Mouse (Mus musculus): Measurements from ENCODE around the gene Mrps18a. TPM values are rescaled to one million over a fixed set of nuclear protein-coding genes. Genes with fewer than 3 reads are reported as not detected.

Mrps18a gene
- total and polyA plus RNA-seq, 3 experiments: 55.3 to 110 (median 66.4) TPM

DNA sequence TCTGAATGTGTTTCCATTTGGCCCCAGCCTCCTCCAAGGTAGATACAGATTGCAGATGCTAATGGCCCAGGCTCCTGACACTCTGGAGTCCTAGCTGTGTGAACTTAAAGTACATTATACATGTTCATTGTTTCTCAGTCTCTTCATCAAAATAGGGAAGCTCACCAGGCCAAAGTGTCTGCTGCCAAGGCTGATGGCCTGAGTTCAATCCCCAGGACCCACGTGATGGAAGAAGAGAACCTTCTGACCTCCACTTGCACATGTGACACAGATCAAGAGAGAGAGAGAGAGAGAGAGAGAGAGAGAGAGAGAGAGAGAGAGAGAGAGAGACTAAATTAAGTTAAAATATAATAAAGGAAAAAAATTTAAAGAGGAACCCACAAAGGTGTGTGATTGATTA lies 19.4 kb upstream of the Mrps18a start:
- no peak for DNase-seq (ENCODE audit: low spot score)

DNA sequence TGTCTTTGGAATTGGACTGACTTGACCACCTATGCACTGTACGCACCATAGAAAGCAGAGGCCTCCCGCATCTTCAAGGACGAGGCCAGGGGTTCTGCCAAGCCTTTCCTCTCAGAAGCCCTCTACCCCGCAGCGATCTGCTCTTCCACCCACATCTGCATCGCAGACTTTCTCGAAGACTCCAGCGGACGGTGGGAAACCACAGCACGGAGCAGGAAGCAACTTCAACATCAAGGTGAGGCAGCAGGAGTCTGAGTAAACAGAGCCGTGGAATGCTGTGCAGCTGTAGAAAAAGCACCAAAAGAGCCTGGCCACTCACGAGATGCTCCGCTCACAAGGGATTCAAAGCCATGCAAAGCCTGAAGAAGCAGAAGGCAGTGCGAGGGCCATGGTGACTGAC lies 18.9 kb upstream of the Mrps18a start:
- TF ChIP-seq GATA2 (IDR thresholded peaks at IDR 0.05; ENCODE audit: borderline replicate concordance, low read depth, low read length): no peak
- no peak for TF ChIP-seq CTCF (IDR thresholded peaks at IDR 0.05; ENCODE audit: low read depth, low read length)
- no peak for TF ChIP-seq GATA1 (IDR thresholded peaks at IDR 0.05; ENCODE audit: borderline replicate concordance, low read length)
- no peak for TF ChIP-seq TAL1 (conservative IDR thresholded peaks at IDR 0.05; ENCODE audit: low read depth, low read length)
- no peak for TF ChIP-seq POLR2AphosphoS5 (IDR thresholded peaks at IDR 0.05; ENCODE audit: insufficient replicate concordance, low read depth, low read length)
- ATAC-seq (ENCODE audit: extremely low read depth, insufficient number of reproducible peaks, low FRiP score, poor library complexity, severe bottlenecking) (no peak), DNase-seq (ENCODE audit: low spot score) (no peak)
- Histone ChIP-seq H3K27me3 (ENCODE audit: insufficient read depth, low read length) (peaks cover 48% of the 10 kb centered on the region), H3K4me1 (ENCODE audit: insufficient read depth, low read depth, low read length) (no peaks in the 10 kb centered on the region), H3K9me3 (replicated peaks) (no peaks in the 10 kb centered on the region), H3K4me3 (ENCODE audit: low read depth, low read length) (no peak overlapping the region), H3K36me3 (replicated peaks) (no peaks in the 10 kb centered on the region)

More for the DNA sequence above, 19.4 kb upstream of the Mrps18a start:
- peaks cover 42% of the 10 kb centered on the region for H3K27me3 ChIP-seq (ENCODE audit: insufficient read depth, low read length)
- H3K36me3 ChIP-seq (replicated peaks): no peaks in the 10 kb centered on the region
- TF ChIP-seq POLR2AphosphoS5 (IDR thresholded peaks at IDR 0.05; ENCODE audit: insufficient replicate concordance, low read depth, low read length): no peak
- no peaks in the 10 kb centered on the region for H3K9me3 ChIP-seq (replicated peaks)
- no peak for ATAC-seq (ENCODE audit: extremely low read depth, insufficient number of reproducible peaks, low FRiP score, poor library complexity, severe bottlenecking)
- H3K4me3 ChIP-seq (ENCODE audit: low read depth, low read length): no peak overlapping the region
- H3K4me1 ChIP-seq (ENCODE audit: insufficient read depth, low read depth, low read length): peaks cover 5% of the 10 kb centered on the region

DNA sequence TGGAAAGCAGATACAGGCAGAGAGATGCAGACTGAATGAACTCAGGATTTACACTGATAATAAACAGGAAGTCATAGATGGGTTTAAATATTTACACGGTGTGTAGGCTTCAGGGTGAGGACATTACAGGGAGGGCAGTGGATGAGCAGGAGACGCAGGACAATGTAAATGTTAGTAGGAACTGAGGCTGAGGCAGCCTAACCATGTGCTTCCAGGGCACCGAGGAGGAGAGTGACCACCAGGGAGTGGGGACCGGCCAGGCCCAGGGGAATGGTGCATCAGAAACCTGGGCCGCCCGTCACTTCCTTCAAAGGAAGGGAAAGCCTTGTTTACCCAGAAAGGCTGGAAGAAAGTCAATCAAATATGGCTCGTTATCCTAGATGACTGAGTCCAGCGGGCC lies 12.3 kb upstream of the Mrps18a start:
- ATAC-seq (ENCODE audit: extremely low read depth, insufficient number of reproducible peaks, low FRiP score, poor library complexity, severe bottlenecking) (no peak), DNase-seq (ENCODE audit: low spot score) (no peak)
- H3K36me3 ChIP-seq (replicated peaks): no peaks in the 10 kb centered on the region
- H3K9me3 ChIP-seq (replicated peaks): no peaks in the 10 kb centered on the region
- TF ChIP-seq POLR2AphosphoS5 (IDR thresholded peaks at IDR 0.05; ENCODE audit: insufficient replicate concordance, low read depth, low read length): no peak
- TF ChIP-seq TAL1 (conservative IDR thresholded peaks at IDR 0.05; ENCODE audit: low read depth, low read length): no peak
- TF ChIP-seq CTCF (IDR thresholded peaks at IDR 0.05; ENCODE audit: low read depth, low read length): no peak
- TF ChIP-seq GATA1 (IDR thresholded peaks at IDR 0.05; ENCODE audit: borderline replicate concordance, low read length): no peak
- H3K4me3 ChIP-seq (ENCODE audit: low read depth, low read length): no peak overlapping the region
- H3K27me3 ChIP-seq (ENCODE audit: insufficient read depth, low read length): peaks cover 48% of the 10 kb centered on the region
- H3K4me1 ChIP-seq (ENCODE audit: insufficient read depth, low read depth, low read length): no peaks in the 10 kb centered on the region

DNA sequence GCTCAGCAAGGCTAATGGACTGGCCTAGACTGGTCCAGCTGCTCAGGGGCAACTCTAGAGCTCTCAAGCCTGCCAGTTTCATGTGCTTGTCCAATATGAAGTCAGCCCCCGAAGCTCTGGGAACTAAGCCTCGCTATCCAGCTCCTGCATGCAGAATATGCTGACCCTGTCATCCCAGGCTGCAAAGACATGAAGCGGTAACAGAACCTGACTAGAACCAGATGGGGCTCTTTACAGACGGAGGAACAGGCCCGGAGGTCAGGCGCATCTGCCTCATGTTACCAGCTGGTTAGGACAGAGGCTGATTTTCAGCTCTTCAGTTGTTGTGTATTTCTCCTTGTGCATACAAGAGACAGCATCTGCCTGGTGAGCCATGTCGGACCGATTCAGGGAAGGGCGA lies 8.9 kb upstream of the Mrps18a start:
- ATAC-seq (ENCODE audit: extremely low read depth, insufficient number of reproducible peaks, low FRiP score, poor library complexity, severe bottlenecking): no peak
- H3K36me3 ChIP-seq (replicated peaks): no peaks in the 10 kb centered on the region
- no peaks in the 10 kb centered on the region for H3K4me1 ChIP-seq (ENCODE audit: insufficient read depth, low read depth, low read length)
- peaks cover 47% of the 10 kb centered on the region for H3K27me3 ChIP-seq (ENCODE audit: insufficient read depth, low read length)
- no peaks in the 10 kb centered on the region for H3K9me3 ChIP-seq (replicated peaks)
- no peak overlapping the region for H3K4me3 ChIP-seq (ENCODE audit: low read depth, low read length)
- TF ChIP-seq CTCF (IDR thresholded peaks at IDR 0.05; ENCODE audit: low read depth, low read length): no peak
- no peak for TF ChIP-seq GATA1 (IDR thresholded peaks at IDR 0.05; ENCODE audit: borderline replicate concordance, low read length)
- no peak for TF ChIP-seq TAL1 (conservative IDR thresholded peaks at IDR 0.05; ENCODE audit: low read depth, low read length)
- TF ChIP-seq GATA2 (IDR thresholded peaks at IDR 0.05; ENCODE audit: borderline replicate concordance, low read depth, low read length): no peak
- TF ChIP-seq POLR2AphosphoS5 (IDR thresholded peaks at IDR 0.05; ENCODE audit: insufficient replicate concordance, low read depth, low read length): no peak
- DNase-seq (ENCODE audit: low spot score): no peak

DNA sequence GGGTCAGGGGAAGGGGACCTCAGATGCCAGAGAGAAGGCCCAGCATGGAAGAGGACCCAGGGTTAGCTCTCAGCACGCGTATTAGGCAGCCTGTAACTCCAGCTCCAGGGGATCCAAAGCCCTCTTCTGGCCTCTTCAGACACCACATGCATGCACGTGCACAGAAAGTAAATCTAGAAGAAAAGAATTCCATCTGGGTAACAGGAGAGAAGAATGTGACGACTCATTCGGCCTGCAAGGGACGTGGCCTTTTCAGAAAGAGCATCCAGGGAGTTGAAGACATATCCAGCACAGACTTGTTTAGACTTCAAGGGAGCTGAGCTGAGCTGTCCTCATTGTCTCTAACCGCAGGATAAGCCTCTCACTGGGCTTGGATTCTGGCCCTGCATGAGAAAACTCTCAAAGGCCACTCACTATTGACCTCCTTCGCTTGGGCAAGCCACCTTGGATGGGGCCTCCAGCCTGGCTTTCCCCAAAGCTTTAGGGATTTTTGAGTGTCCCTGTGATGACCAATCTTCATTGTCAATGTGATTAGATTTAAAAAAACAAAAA lies 8.1 kb upstream of the Mrps18a start:
- Histone ChIP-seq H3K4me1 (ENCODE audit: insufficient read depth, low read depth, low read length) (no peaks in the 10 kb centered on the region), H3K27me3 (ENCODE audit: insufficient read depth, low read length) (peaks cover 52% of the 10 kb centered on the region), H3K36me3 (replicated peaks) (no peaks in the 10 kb centered on the region), H3K4me3 (ENCODE audit: low read depth, low read length) (no peak overlapping the region), H3K9me3 (replicated peaks) (no peaks in the 10 kb centered on the region)
- DNase-seq (ENCODE audit: low spot score) (no peak), ATAC-seq (ENCODE audit: extremely low read depth, insufficient number of reproducible peaks, low FRiP score, poor library complexity, severe bottlenecking) (no peak)
- TF ChIP-seq TAL1 (conservative IDR thresholded peaks at IDR 0.05; ENCODE audit: low read depth, low read length) (no peak), POLR2AphosphoS5 (IDR thresholded peaks at IDR 0.05; ENCODE audit: insufficient replicate concordance, low read depth, low read length) (no peak), CTCF (IDR thresholded peaks at IDR 0.05; ENCODE audit: low read depth, low read length) (no peak), GATA1 (IDR thresholded peaks at IDR 0.05; ENCODE audit: borderline replicate concordance, low read length) (no peak), GATA2 (IDR thresholded peaks at IDR 0.05; ENCODE audit: borderline replicate concordance, low read depth, low read length) (no peak)

DNA sequence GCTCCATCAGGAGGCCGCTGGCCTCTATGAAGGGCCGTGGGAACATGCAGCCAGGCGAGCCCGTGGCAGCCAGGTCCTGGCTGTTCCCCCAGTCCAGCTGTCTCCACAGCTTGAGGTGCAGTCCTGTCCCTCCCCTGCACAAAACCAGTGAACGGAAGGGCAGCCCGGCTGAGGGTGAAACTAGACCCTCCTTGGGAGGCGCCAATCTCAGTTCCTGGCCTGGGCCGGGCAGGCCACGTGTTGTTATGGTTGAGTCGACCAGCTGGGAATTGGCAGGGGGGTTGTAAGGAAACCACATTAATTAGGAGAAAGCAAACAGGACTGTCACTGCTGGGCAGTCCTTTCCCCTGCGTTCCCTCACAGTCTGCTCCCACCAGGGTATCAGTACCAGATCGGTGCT lies 6.3 kb upstream of the Mrps18a start:
- Histone ChIP-seq H3K9me3 (replicated peaks) (no peaks in the 10 kb centered on the region), H3K27me3 (ENCODE audit: insufficient read depth, low read length) (peaks cover 48% of the 10 kb centered on the region), H3K4me3 (ENCODE audit: low read depth, low read length) (no peak overlapping the region), H3K4me1 (ENCODE audit: insufficient read depth, low read depth, low read length) (0 out of 2 replicates have a peak, but pooled peaks cover 2% of the 10 kb centered on the region), H3K36me3 (replicated peaks) (no peaks in the 10 kb centered on the region)
- ATAC-seq (ENCODE audit: extremely low read depth, insufficient number of reproducible peaks, low FRiP score, poor library complexity, severe bottlenecking): no peak
- TF ChIP-seq POLR2AphosphoS5 (IDR thresholded peaks at IDR 0.05; ENCODE audit: insufficient replicate concordance, low read depth, low read length): no peak
- TF ChIP-seq TAL1 (conservative IDR thresholded peaks at IDR 0.05; ENCODE audit: low read depth, low read length): no peak
- no peak for TF ChIP-seq GATA1 (IDR thresholded peaks at IDR 0.05; ENCODE audit: borderline replicate concordance, low read length)
- TF ChIP-seq CTCF (IDR thresholded peaks at IDR 0.05; ENCODE audit: low read depth, low read length): no peak
- TF ChIP-seq GATA2 (IDR thresholded peaks at IDR 0.05; ENCODE audit: borderline replicate concordance, low read depth, low read length): no peak
- no peak for DNase-seq (ENCODE audit: low spot score)

DNA sequence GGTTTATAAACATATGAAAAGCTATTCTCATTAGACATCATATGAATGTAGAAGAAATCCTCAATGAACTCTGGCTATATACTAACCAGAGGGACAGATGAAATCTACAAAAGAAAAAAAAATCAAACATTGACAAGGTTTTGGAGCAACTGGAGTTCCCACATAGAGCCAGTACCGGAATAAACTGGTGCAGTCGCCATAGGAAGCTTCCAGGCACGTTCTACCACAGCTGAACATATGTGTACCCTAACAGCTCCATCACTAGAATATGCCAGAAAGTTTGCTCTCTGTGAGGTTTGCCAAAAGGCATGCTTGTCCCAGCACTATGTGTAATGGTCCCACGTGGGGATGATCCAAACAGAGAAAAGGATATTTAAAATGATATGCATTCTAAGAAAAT lies 2.5 kb upstream of the Mrps18a start:
- no peak for ATAC-seq (ENCODE audit: extremely low read depth, insufficient number of reproducible peaks, low FRiP score, poor library complexity, severe bottlenecking)
- Histone ChIP-seq H3K27me3 (ENCODE audit: insufficient read depth, low read length) (peaks cover 37% of the 10 kb centered on the region), H3K9me3 (replicated peaks) (no peaks in the 10 kb centered on the region), H3K36me3 (replicated peaks) (peaks cover 9% of the 10 kb centered on the region), H3K4me1 (ENCODE audit: insufficient read depth, low read depth, low read length) (peaks cover 18% of the 10 kb centered on the region), H3K4me3 (ENCODE audit: low read depth, low read length) (no peak overlapping the region)
- DNase-seq (ENCODE audit: low spot score): no peak
- TF ChIP-seq CTCF (IDR thresholded peaks at IDR 0.05; ENCODE audit: low read depth, low read length) (no peak), POLR2AphosphoS5 (IDR thresholded peaks at IDR 0.05; ENCODE audit: insufficient replicate concordance, low read depth, low read length) (no peak), GATA2 (IDR thresholded peaks at IDR 0.05; ENCODE audit: borderline replicate concordance, low read depth, low read length) (no peak), TAL1 (conservative IDR thresholded peaks at IDR 0.05; ENCODE audit: low read depth, low read length) (no peak), GATA1 (IDR thresholded peaks at IDR 0.05; ENCODE audit: borderline replicate concordance, low read length) (no peak)

Data from G1E (cell line).